Mouse (Mus musculus): ENCODE data around the gene Fam213b. TPM values are rescaled to one million over a fixed set of nuclear protein-coding genes. Genes with fewer than 3 reads are reported as not detected.

Fam213b gene
- polyA plus RNA-seq, 1 experiment from 2014 or later, result 20.1 TPM

GRCm38 (mm10) chr4:154914252-154914651 lies 15.3 kb upstream of the Fam213b start:
- Histone ChIP-seq H3K9ac (ENCODE audit: low read depth, low read length) (no peak overlapping the region), H3K36me3 (ENCODE audit: control insufficient read depth, insufficient read depth, low read length) (peaks cover 13% of the 10 kb centered on the region), H3K4me1 (replicated peaks; ENCODE audit: control insufficient read depth, insufficient read depth, low read length) (peaks cover 46% of the 10 kb centered on the region), H3K27me3 (replicated peaks; ENCODE audit: control insufficient read depth, insufficient read depth, low read length) (no peaks in the 10 kb centered on the region), H3K27ac (ENCODE audit: low read depth, low read length) (peak overlapping the region; percentile 2; the same call in 1 of the 2 replicates), H3K4me3 (ENCODE audit: low read depth, low read length) (no peak overlapping the region), H3K9me3 (ENCODE audit: control insufficient read depth, low read length) (no peaks in the 10 kb centered on the region), H3K4me2 (no peak overlapping the region)
- WGBS, result 92% methylated on average over 4 of the region's 4 CpGs
- DNase-seq (ENCODE audit: low spot score), result no peak
- no peak for ATAC-seq (replicated peaks; ENCODE audit: low FRiP score)

GRCm38 (mm10) chr4:154913845-154914244 lies 14.9 kb upstream of the Fam213b start:
- Histone ChIP-seq H3K27ac (ENCODE audit: low read depth, low read length) (peak overlapping the region; percentile 92; the same call in 1 of the 2 replicates), H3K9ac (ENCODE audit: low read depth, low read length) (no peak overlapping the region), H3K9me3 (ENCODE audit: control insufficient read depth, low read length) (no peaks in the 10 kb centered on the region), H3K4me1 (replicated peaks; ENCODE audit: control insufficient read depth, insufficient read depth, low read length) (peaks cover 48% of the 10 kb centered on the region), H3K4me2 (no peak overlapping the region), H3K27me3 (replicated peaks; ENCODE audit: control insufficient read depth, insufficient read depth, low read length) (no peaks in the 10 kb centered on the region), H3K4me3 (ENCODE audit: low read depth, low read length) (no peak overlapping the region), H3K36me3 (ENCODE audit: control insufficient read depth, insufficient read depth, low read length) (peaks cover 13% of the 10 kb centered on the region)
- 91% methylated on average over 3 of the region's 3 CpGs for WGBS
- no peak for ATAC-seq (replicated peaks; ENCODE audit: low FRiP score)
- DNase-seq (ENCODE audit: low spot score), result no peak

GRCm38 (mm10) chr4:154911644-154912043 lies 12.7 kb upstream of the Fam213b start:
- Histone ChIP-seq H3K9ac (ENCODE audit: low read depth, low read length) (peak overlapping the region; percentile 49), H3K36me3 (ENCODE audit: control insufficient read depth, insufficient read depth, low read length) (no peaks in the 10 kb centered on the region), H3K4me3 (ENCODE audit: low read depth, low read length) (0 out of 2 replicates have a peak overlapping the region, but pooled peaks have one; percentile 7), H3K27ac (ENCODE audit: low read depth, low read length) (peak overlapping the region; percentile 92), H3K4me2 (peak overlapping the region; percentile 60), H3K27me3 (replicated peaks; ENCODE audit: control insufficient read depth, insufficient read depth, low read length) (no peaks in the 10 kb centered on the region), H3K9me3 (ENCODE audit: control insufficient read depth, low read length) (no peaks in the 10 kb centered on the region), H3K4me1 (replicated peaks; ENCODE audit: control insufficient read depth, insufficient read depth, low read length) (peaks cover 57% of the 10 kb centered on the region)
- ATAC-seq (replicated peaks; ENCODE audit: low FRiP score) (peak; percentile 87), DNase-seq (ENCODE audit: low spot score) (no peak)
- 30% methylated on average over 2 of the region's 2 CpGs for WGBS

GRCm38 (mm10) chr4:154910606-154911522 lies 11.9 kb upstream of the Fam213b start:
- no peaks in the 10 kb centered on the region for H3K9me3 ChIP-seq (ENCODE audit: control insufficient read depth, low read length)
- H3K27ac ChIP-seq (ENCODE audit: low read depth, low read length), result peak overlapping the region; percentile 92
- H3K4me2 ChIP-seq, result peak overlapping the region; percentile 60
- ATAC-seq (replicated peaks; ENCODE audit: low FRiP score) (peak; percentile 67), DNase-seq (ENCODE audit: low spot score) (no peak)
- H3K36me3 ChIP-seq (ENCODE audit: control insufficient read depth, insufficient read depth, low read length), result no peaks in the 10 kb centered on the region
- H3K4me3 ChIP-seq (ENCODE audit: low read depth, low read length), result peak overlapping the region; percentile 7; the same call in 1 of the 2 replicates
- WGBS, result 27% methylated on average over 15 of the region's 15 CpGs
- H3K27me3 ChIP-seq (replicated peaks; ENCODE audit: control insufficient read depth, insufficient read depth, low read length), result no peaks in the 10 kb centered on the region
- H3K4me1 ChIP-seq (replicated peaks; ENCODE audit: control insufficient read depth, insufficient read depth, low read length), result peaks cover 51% of the 10 kb centered on the region
- H3K9ac ChIP-seq (ENCODE audit: low read depth, low read length), result peak overlapping the region; percentile 49

- no peak for ATAC-seq (replicated peaks; ENCODE audit: low FRiP score)
- no peak overlapping the region for H3K4me3 ChIP-seq (ENCODE audit: low read depth, low read length)
- 65% methylated on average over 5 of the region's 5 CpGs for WGBS
- H3K27me3 ChIP-seq (replicated peaks; ENCODE audit: control insufficient read depth, insufficient read depth, low read length), result no peaks in the 10 kb centered on the region
- no peaks in the 10 kb centered on the region for H3K9me3 ChIP-seq (ENCODE audit: control insufficient read depth, low read length)
- H3K4me1 ChIP-seq (replicated peaks; ENCODE audit: control insufficient read depth, insufficient read depth, low read length), result peaks cover 47% of the 10 kb centered on the region
- no peak for DNase-seq (ENCODE audit: low spot score)
- no peaks in the 10 kb centered on the region for H3K36me3 ChIP-seq (ENCODE audit: control insufficient read depth, insufficient read depth, low read length)
- H3K9ac ChIP-seq (ENCODE audit: low read depth, low read length), result peak overlapping the region; percentile 68; the same call in 1 of the 2 replicates
- no peak overlapping the region for H3K4me2 ChIP-seq
- peak overlapping the region; percentile 84; the same call in 1 of the 2 replicates for H3K27ac ChIP-seq (ENCODE audit: low read depth, low read length)
Measured at GRCm38 (mm10) chr4:154908490-154908889, 9.6 kb upstream of the Fam213b start.

GRCm38 (mm10) chr4:154907833-154908232 lies 8.9 kb upstream of the Fam213b start:
- DNase-seq (ENCODE audit: low spot score), result peak; percentile 80
- H3K36me3 ChIP-seq (ENCODE audit: control insufficient read depth, insufficient read depth, low read length), result no peaks in the 10 kb centered on the region
- no peak overlapping the region for H3K4me3 ChIP-seq (ENCODE audit: low read depth, low read length)
- no peaks in the 10 kb centered on the region for H3K9me3 ChIP-seq (ENCODE audit: control insufficient read depth, low read length)
- ATAC-seq (replicated peaks; ENCODE audit: low FRiP score), result peak; percentile 44; the same call in 1 of the 2 replicates
- no peaks in the 10 kb centered on the region for H3K27me3 ChIP-seq (replicated peaks; ENCODE audit: control insufficient read depth, insufficient read depth, low read length)
- WGBS, result 44% methylated on average over 17 of the region's 17 CpGs
- H3K27ac ChIP-seq (ENCODE audit: low read depth, low read length), result peak overlapping the region; percentile 84
- H3K4me1 ChIP-seq (replicated peaks; ENCODE audit: control insufficient read depth, insufficient read depth, low read length), result peaks cover 43% of the 10 kb centered on the region
- H3K4me2 ChIP-seq, result peak overlapping the region; percentile 51
- peak overlapping the region; percentile 68 for H3K9ac ChIP-seq (ENCODE audit: low read depth, low read length)

GRCm38 (mm10) chr4:154904185-154905071 lies 5.5 kb upstream of the Fam213b start:
- H3K27ac ChIP-seq (ENCODE audit: low read depth, low read length), result 0 out of 2 replicates have a peak overlapping the region, but pooled peaks have one; percentile 42
- DNase-seq (ENCODE audit: low spot score) (peak; percentile 71), ATAC-seq (replicated peaks; ENCODE audit: low FRiP score) (peak; percentile 94)
- no peaks in the 10 kb centered on the region for H3K9me3 ChIP-seq (ENCODE audit: control insufficient read depth, low read length)
- H3K4me2 ChIP-seq, result peak overlapping the region; percentile 84
- H3K36me3 ChIP-seq (ENCODE audit: control insufficient read depth, insufficient read depth, low read length), result no peaks in the 10 kb centered on the region
- peak overlapping the region; percentile 57 for H3K4me3 ChIP-seq (ENCODE audit: low read depth, low read length)
- H3K9ac ChIP-seq (ENCODE audit: low read depth, low read length), result peak overlapping the region; percentile 75
- WGBS, result 1% methylated on average over 16 of the region's 16 CpGs
- peaks cover 15% of the 10 kb centered on the region for H3K4me1 ChIP-seq (replicated peaks; ENCODE audit: control insufficient read depth, insufficient read depth, low read length)
- H3K27me3 ChIP-seq (replicated peaks; ENCODE audit: control insufficient read depth, insufficient read depth, low read length), result no peaks in the 10 kb centered on the region; the same call in 1 of the 2 replicates

GRCm38 (mm10) chr4:154902371-154902770 lies 3.4 kb upstream of the Fam213b start:
- ATAC-seq (replicated peaks; ENCODE audit: low FRiP score), result no peak
- 88% methylated on average over 2 of the region's 2 CpGs for WGBS
- peaks cover 15% of the 10 kb centered on the region for H3K4me1 ChIP-seq (replicated peaks; ENCODE audit: control insufficient read depth, insufficient read depth, low read length)

More at GRCm38 (mm10) chr4:154902371-154902770, 3.4 kb upstream of the Fam213b start:
- DNase-seq (ENCODE audit: low spot score), result no peak
- peaks cover 4% of the 10 kb centered on the region for H3K27me3 ChIP-seq (replicated peaks; ENCODE audit: control insufficient read depth, insufficient read depth, low read length)
- no peak overlapping the region for H3K9ac ChIP-seq (ENCODE audit: low read depth, low read length)
- H3K27ac ChIP-seq (ENCODE audit: low read depth, low read length), result no peak overlapping the region
- H3K9me3 ChIP-seq (ENCODE audit: control insufficient read depth, low read length), result no peaks in the 10 kb centered on the region
- H3K36me3 ChIP-seq (ENCODE audit: control insufficient read depth, insufficient read depth, low read length), result no peaks in the 10 kb centered on the region
- H3K4me3 ChIP-seq (ENCODE audit: low read depth, low read length), result no peak overlapping the region
- H3K4me2 ChIP-seq, result no peak overlapping the region
